Mouse (Mus musculus): Measurements from ENCODE around the gene Ctsa.

The Ctsa gene

DNA sequence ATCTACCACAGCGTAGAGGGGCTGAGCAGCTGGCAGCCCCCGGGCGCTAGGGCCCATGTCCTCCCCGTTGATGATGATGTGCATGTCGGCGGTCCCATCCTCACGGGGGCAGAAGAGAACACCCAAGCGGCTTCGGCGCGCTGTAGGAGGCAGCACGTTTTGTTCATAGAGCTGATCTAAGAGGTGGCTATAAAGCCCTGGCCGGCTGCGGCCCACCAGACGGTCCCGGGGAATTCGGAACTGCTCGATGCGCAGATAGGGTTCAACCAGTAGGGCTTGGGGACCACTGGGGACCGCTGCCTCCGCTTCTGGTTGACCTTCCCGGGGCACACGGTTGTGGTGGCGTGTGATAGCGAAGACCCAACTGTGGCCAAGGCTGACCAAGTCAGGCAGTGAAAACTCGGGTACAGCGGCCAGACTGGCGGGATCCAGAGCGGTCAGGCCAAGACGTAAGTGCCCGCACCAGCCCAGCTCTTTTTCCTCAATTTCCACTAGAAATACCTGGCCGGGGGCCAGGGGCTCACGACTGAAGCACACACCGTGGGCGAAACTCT is at the start of gene Ctsa:
Ctsa (plus strand) TSS at position 126 of the 554 bp plus-strand sequence.
- DNase-seq (ENCODE audit: low spot score) = peak; percentile 88

DNA sequence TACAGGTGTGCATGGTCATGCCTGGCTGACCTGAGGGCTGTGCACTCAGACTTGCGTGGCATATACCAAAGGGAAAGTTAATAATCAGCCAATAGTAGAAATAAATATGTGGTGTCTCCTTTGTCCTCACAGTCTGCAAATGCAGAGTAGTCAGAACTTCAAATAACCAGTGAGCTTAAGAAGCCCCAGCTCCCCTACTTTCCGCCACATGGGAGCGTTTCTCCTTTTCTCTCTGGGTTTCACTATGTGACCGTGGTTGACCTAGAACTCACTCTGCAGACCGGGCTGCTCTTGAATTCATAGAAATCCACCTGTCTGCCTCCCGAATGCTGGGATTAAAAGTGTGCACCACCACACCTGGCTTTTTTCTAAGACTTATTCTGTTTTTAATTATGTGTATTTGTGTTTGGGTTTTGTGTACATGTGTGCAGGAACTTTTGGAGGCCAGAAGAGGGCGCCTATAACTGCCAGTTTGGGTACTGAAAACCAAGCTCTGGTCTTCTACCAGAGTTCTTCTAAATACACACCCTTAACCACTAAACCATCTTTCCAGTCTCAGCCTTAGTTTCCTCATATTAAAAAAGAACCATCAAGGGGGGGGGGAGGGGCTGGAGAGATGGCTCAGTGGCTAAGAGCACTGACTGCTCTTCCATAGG is 48.6 kb upstream of the Ctsa start:
- no peak for DNase-seq (ENCODE audit: low spot score)

DNA sequence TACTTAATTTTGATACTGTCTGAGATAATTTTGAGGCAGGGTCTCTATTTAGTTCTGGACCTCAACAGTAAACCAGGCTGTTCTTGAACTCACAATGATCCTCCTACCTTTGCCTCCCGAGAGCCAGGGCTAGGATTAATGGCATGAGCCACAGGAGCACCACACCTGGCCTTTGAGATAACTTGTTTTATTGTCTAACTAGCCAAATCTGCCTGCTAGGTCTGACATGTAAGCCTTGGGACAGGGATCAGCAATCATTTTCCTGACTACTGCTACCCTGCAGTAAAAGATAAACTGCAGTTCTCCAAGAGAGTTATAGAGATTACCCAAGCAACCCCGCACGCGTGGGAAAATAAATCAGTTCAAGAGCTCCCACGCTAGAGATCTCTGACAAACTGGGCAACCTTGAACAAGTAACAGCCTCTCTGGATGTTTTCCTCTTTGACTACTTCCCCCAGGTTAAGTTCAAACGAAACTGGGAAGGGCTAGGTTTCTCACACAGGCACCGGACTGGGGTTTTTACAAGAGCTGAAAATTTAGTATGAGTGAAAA is 47.7 kb upstream of the Ctsa start:
- peak; percentile 30 for DNase-seq (ENCODE audit: low spot score)

- peak; percentile 94 for DNase-seq (ENCODE audit: low spot score)
These were observed 46.9 kb upstream of the Ctsa start, which contains the start of gene Snx21 for GRCm38 (mm10) chr2:164785481-164786387. Snx21 (plus strand) TSS chr2:164785823.

- peak; percentile 57 for DNase-seq (ENCODE audit: low spot score)
These were observed 46.2 kb upstream of the Ctsa start for GRCm38 (mm10) chr2:164786388-164786885.

- no peak for DNase-seq (ENCODE audit: low spot score)
These were observed 45.6 kb upstream of the Ctsa start for GRCm38 (mm10) chr2:164787032-164787431.

DNA sequence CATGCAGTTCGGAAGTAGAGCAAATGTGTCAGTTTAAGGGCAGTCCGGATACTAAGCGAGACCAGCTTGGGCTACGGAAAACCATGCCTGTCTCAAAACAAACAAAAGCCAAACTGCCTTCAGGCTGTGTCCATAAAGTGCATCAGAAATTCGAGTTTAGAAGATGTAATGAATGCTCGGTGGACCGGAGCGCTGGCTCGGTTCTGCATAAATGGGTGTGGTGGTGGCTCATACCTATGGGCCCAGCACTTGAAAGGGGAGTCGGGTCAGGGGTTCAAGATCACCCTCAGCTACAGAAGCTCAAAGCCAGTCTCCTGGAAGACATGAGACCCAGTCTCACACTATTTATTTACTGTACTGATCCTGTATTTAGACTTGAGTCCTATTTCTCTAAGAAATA is 44.9 kb upstream of the Ctsa start:
- no peak for DNase-seq (ENCODE audit: low spot score)

DNA sequence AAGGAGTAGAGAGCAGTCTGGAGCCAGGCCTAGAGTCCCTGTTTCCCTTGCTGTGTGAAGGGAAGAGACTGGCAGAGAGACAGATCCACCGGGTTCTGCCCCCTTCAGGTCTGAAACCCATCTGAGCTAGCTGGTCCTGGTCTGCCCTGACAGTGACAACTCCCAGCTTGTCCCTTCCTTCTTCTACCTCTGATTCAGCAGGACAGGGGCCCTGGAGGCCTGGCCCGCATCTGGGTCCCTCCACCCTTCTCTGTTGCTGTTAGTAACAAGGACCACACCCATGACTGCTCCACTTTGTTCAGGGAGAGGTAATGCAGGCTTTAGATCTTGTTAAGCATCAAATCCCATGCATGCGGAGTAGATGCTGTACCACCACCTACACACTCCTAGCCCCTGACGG is 44.3 kb upstream of the Ctsa start:
- DNase-seq (ENCODE audit: low spot score) = peak; percentile 55

DNA sequence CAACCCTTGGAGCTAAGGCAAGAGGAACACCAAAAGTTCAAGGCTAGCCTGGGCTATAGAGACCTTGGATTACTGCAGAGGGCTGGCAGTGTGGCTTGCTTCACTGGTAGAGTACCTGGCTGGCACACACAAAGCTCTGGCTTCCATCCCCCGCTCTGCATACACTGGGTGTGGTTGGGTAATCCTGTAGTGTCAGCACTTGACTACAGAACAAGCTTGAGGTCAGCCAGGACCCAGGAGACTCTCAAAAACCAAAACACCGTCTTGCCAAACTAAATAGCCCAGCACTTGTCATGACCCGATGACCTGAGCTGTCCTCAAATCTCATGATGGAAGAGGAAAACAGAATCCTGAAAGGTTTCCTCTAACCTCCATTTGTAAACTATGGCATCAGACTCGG is 42.2 kb upstream of the Ctsa start:
- no peak for DNase-seq (ENCODE audit: low spot score)

GRCm38 (mm10) chr2:164791841-164792261 is 40.8 kb upstream of the Ctsa start:
- DNase-seq (ENCODE audit: low spot score) = no peak

DNA sequence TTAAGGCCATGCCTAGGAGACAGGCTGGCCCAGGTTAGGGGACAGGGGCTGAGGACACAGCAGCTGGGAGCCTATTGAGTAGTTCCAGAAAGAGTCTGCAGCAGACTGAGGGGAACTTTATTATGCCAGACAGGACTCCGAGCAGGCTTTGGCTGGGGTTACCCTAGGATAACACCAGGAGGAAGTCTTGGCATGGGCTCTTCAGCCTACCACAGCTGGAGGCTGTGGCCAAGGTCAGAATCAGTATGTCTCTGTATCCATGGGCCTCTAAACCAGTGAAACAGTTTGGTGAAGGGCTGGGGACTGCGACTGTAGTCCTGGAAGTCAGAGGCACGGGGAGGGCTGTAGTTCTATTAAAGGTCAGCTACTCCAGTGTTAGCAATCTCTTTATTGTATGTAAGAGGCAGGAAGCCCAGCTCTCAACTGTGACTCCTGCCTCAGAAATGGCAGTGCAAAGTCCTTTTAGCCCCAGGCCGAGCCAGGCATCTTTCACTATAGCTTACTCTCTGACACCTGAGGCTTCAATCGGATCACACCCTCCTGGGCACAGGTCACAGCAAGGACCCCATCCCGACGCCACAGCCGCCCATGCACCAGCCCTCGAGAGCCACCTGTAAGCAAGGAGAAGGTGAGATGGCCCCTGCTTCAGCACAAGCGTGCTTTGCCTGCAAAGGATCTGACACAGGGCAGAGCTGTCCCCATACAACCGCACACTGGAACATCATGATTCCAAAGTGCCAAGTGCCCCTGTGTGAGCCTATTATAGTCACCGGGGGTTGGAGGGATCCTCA is 40.1 kb upstream of the Ctsa start:
- no peak for DNase-seq (ENCODE audit: low spot score)

- peak; percentile 74 for DNase-seq (ENCODE audit: low spot score)
These were observed 39.4 kb upstream of the Ctsa start for GRCm38 (mm10) chr2:164793236-164793635.

DNA sequence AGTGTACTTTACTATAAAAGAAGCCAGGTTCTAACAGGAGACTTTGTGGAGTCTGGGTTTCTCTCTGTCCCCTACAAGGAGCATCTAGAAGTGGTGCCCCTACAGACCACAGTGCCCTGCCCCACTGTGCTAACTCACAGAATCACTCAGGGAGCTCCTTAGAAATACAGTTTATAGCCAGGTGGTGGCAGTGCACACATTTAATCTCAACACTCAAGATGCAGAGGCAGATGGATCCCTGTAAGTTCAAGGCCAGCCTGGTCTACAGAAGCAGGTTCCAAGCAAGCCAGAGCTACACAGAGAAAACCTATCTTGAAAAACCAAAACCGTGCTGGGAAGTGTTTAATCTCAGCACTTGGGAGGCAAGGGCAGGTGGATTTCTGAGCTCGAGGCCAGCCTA is 38.9 kb upstream of the Ctsa start:
- no peak for DNase-seq (ENCODE audit: low spot score)

DNA sequence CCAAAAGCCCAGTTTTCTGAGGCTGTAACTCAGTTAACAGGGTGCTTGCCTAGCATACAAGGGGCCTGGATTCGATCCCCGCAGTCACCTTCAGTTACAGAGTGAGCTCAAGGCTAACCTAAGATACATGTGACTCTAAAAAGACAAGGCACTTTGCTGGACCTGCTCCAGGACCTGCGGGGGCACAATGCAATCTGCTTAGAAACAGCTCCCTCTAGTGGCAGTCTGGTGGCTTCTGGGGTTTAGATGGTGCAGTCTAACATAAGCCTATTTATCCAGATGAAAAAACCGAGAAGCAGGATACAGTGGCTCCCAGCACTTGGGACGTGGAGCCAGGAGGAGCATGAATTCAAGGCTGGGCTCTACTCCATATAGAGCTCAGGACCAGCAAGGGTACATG is 38.4 kb upstream of the Ctsa start:
- DNase-seq (ENCODE audit: low spot score) = peak; percentile 91

GRCm38 (mm10) chr2:164795868-164796267 is 36.8 kb upstream of the Ctsa start:
- no peak for DNase-seq (ENCODE audit: low spot score)

DNA sequence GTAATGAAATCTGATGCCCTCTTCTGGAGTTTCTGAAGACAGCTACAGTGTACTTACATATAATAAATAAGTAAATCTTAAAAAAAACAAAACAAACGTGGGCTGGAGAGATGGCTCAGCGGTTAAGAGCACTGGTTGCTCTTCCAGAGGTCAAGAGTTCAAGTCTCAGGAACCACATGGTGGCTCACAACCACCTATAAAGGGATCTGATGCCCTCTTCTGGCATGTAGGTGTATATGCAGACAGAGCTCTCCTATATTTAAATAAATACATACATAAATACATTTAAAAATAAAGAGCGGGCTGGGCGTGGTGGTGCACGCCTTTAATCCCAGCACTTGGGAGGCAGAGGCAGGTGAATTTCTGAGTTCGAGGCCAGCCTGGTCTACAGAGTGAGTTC is 34.1 kb upstream of the Ctsa start:
- DNase-seq (ENCODE audit: low spot score) = peak; percentile 33

DNA sequence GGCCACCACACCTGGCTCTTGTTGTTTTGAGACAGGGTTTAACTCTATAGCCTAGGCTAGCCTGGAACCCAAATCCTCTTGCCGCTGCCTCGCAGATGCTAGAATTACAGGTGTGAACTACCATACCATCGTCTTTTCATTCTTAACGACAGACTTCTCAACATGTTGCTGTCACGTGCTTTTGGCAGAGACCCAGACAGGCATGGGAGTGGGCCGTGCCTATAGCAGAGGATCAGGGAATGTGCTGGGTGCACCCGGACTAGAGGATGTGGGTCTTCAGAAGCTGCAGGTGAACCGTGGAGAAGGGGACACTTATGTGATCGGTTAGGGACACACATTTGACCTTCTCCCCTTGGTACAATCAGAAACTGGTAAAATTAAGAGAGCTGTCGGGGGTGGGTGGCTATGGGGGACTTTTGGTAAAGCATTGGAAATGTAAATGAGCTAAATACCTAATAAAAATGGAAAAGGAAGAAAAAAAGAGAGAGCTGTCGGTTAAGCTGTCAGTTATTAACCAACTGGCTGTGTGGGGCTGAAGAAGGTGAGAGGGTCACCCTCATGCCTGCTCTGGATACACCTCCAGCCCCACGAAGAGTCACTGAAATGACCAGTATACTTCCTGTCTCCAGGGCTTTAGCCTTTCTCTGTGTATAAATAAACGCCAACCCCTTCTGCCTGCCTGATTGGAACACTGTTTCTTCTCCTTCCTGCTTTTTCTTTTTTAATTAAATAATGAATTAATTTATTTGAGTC is 32.2 kb upstream of the Ctsa start:
- DNase-seq (ENCODE audit: low spot score) = no peak

DNA sequence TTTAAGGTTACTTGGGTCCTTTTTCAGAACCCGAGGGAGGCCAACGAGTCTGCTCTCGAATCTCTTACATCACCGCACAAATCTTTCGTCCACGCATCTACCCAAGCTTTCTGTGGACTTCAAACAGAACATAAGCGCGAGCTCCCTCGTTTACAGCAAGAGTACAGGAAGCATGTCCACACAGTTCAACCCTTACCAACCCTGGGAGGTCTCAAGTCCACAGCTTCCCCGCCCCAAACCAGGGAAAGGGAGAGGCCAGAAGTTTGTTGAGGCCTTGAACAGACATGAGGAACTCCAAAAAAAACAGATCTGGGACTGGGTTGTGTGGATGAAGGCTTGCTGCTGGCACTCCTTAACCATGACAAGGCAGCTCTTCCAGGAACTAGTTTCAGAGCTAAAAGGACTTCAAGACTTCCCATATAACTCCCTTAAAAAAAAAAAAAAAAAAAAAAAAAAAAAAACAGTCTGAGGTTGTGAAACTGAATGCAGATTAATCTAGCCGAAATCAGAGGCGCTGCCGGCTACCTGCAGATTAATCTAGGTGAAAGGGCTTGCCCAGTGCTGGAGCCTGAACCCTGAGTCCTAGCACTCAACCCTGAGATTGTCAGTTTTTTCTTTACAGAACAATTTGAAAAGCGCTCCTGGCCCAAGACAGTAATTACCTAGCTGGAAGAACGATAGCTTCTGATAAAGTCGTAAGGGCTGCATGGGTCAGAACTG is 29.3 kb upstream of the Ctsa start:
- no peak for DNase-seq (ENCODE audit: low spot score)

GRCm38 (mm10) chr2:164803921-164804313 is 28.8 kb upstream of the Ctsa start:
- DNase-seq (ENCODE audit: low spot score) = no peak
